Mouse (Mus musculus): ENCODE data around the gene Nfkb2. TPM values are rescaled to one million over a fixed set of nuclear protein-coding genes. Genes with fewer than 3 reads are reported as not detected.
A peak's percentile ranks its signal among the peaks of the same experiment; 100 is the strongest.

Nfkb2 gene
- total RNA-seq, 2 experiments from 2014 or later, result 19.7 to 22.1 TPM

- no peak for DNase-seq
Observed at GRCm38 (mm10) chr19:46322996-46323572, 19.0 kb downstream of the Nfkb2 start.

GRCm38 (mm10) chr19:46323716-46324115 lies 19.6 kb downstream of the Nfkb2 start:
- DNase-seq, result no peak

- DNase-seq, result no peak
Observed at GRCm38 (mm10) chr19:46324366-46324765, 20.2 kb downstream of the Nfkb2 start.

GRCm38 (mm10) chr19:46324918-46325317 lies 20.8 kb downstream of the Nfkb2 start:
- DNase-seq, result no peak

DNA sequence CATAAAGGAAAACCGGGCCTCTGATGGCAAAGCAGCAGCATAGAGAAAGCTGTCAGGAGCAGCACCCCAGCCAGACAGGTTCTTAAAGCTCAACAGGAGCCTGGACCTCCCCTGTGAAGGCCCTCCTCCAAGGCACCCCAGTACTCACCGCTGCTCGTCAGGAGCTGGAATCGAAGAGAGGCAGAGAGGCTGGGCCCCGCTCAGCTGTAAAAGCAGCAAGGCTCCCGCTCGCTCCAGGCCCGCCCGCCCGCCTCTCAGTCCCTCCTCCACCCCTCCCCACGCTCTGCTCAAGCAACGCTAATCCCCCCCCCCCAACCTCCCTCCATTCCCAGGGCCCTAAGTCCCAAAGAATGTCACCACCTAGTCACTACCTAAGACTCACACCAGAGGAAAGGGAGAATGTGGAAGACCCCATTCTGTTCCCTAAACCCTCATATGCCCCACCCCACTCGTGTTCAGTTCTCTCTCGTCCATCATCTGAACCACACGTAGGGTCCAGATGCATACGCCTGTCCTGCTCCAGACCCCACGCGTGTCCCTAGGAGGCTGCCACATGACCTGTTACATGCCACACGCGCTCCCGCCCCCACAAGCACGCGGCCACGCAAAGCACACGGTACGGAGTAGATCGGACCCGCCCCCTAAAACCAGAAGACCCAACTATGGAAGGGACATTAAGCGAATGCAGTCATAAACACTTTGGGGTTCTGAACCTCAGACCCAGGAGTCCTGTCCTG lies 22.1 kb downstream of the Nfkb2 start:
- no peak for DNase-seq

- DNase-seq, result peak; percentile 49 to 71
Observed at GRCm38 (mm10) chr19:46326756-46327305, 22.7 kb downstream of the Nfkb2 start, which contains the start of gene Psd. Psd (minus strand) TSS chr19:46327156.

DNA sequence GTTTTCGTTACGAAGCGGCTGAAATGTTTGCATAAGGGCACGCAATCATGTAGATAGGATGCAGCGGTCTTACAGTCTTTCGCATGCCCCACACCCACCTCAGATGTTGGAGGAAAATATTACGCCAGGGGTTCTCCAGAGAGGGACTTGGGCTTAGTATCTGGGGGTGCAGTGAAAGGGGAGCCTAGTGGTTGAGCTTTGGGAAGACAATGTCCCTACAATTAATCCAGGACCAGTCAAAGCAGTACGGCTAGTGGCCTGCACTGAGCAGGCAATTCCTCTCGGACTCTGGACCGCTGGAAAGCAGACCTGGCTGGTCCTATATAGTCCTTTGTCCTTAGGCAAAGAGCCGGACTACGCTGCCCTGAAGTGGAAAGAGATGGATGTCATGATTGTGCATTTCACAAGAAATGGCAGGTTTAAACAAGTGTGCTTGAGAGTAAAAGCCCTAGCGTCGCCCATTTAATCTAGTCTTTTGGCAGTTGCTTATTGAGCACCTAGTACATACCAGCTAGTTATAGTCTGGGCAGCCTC lies 23.5 kb downstream of the Nfkb2 start:
- DNase-seq, result no peak

- peak; percentile 95 to 96 for DNase-seq
Observed at GRCm38 (mm10) chr19:46328081-46329030, 24.2 kb downstream of the Nfkb2 start, which contains the start of gene Fbxl15. Fbxl15 (plus strand) TSS chr19:46328184.

GRCm38 (mm10) chr19:46329031-46329641 lies 25.0 kb downstream of the Nfkb2 start:
- peak; percentile 33 to 38 for DNase-seq

- peak; percentile 86 to 88 for DNase-seq
Observed at GRCm38 (mm10) chr19:46329951-46330350, 25.8 kb downstream of the Nfkb2 start.

DNA sequence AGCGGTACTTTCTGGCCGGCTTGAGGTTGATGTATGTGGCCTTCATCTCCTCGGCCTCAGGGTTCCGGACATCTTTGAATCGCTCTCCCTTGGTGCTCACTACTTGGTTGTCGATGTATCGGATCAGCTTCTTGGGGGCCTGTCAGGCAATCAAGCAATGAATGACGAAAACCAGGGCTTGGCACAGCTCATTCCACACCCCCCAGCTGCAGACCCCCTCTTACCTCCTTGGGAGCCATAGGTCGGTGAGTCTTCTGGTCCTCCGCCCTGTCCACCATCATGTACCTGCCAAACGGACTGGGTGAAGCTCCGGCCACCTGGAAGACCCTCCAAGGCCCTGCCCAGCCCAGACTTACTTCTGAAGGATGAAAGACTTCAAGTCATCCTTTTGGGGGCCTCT lies 26.6 kb downstream of the Nfkb2 start:
- DNase-seq, result no peak

GRCm38 (mm10) chr19:46331326-46331725 lies 27.2 kb downstream of the Nfkb2 start:
- DNase-seq, result no peak

GRCm38 (mm10) chr19:46331936-46332335 lies 27.8 kb downstream of the Nfkb2 start:
- no peak for DNase-seq

DNA sequence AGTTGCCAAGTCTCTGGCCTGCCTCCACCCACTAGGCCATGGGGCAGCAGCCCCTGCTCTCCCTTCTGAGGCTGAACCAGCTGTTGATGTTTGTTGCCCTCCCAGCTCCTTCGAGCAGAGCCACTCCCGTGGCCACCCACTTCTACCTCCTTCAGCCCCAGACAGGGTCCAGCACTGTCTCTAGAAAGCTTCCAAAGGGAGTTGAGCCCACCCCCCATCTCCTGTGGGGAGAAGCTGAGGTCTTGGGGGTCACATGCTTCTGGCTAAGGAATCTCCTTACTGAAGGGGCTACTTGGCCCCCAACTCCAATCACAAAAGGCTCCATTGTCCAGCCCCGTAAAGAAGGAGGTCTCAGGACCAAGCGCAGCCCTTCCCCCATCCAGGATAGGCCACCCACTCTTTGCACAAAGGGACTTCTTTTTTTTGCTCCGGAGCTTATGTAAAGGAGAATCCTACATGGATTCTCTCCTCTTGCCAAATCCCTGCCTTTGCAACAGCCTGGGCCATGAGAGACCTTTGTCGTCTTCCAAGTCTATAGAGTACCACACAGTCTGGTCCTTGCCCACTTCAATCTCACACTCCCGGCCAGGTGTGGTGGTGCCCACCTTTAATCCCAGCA lies 28.7 kb downstream of the Nfkb2 start:
- no peak for DNase-seq

DNA sequence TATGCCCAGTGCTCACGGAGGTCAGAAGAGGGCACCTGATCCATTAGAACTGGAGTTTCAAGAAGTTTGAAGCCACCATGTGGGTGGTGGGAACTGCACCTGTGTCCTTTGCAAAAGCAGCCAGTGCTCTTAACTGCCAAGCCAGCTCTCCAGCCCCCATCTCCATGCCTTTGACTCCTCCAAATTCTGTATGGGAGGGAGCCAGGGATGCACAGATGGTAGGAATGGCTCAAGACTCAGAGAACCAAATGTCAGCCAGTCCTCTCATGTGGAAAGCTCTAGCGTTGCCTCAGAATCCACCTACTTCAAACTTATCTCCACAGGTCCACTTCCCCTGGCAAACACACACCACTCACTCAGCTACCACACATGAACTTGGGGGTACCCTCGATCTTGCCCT lies 29.8 kb downstream of the Nfkb2 start:
- no peak for DNase-seq

DNA sequence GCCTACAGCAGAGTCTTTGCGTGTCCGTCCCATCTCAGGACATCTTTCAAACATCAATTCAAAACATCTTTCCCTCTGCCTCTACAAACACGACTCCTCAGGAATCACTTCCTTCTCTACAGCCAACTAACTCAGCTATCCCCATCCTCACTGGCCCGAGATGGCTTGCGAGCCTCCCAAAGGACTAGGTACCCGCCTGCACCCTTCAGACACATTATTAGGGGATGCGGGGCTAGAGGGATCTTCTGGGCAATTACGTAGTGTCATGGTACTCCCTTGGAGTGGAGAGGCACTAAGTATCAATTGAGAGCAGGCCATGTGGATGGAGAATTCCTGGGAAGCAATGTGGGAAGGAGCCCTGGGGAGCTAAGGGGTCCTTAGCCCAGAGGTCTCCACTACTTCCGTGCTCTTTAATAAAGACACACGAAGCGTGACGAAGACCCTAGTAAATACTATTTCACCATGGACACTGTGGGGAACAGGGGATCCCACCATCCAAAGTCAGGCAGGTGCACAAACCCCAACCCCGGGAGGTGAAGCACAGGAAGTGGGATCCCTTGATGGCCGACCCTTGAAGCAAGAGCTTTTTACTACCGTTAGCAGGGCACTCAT lies 33.7 kb downstream of the Nfkb2 start:
- no peak for DNase-seq

DNA sequence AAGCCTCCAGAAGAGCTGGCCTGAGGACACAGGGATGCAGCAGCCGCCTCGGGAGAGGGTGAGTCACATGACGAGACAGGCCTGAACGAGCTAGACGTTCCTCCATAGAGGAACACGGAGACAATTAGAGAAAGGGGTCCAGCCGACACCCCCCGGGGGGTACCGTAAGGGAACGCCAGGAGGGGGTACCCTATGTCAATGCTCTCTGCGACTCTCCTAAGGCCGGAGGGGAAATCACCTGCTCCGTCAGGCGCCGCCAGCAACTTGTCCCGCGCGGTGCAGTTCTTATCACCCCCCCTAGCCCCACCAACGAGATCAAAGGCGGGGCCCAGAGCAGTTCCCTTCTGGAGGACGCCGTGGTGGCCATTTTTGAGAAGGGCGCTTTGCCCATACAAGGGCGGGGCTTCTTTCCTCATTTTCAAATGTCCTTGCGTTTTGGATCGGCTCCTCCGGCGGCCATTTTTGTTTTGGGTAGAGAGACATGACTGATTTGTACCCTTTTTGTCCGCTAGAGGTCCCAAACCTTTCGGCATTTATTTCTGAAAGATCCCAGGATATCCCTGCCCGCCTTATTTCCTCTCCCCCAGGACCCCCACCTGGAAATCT lies 34.3 kb downstream of the Nfkb2 start, which contains the start of gene Cuedc2:
Cuedc2 (minus strand) TSS at position 372 of the 606 bp plus-strand sequence.
- DNase-seq, result peak; percentile 97 to 100

- no peak for DNase-seq
Observed at GRCm38 (mm10) chr19:46338942-46339286, 34.8 kb downstream of the Nfkb2 start.

GRCm38 (mm10) chr19:46339287-46339971 lies 35.3 kb downstream of the Nfkb2 start:
- peak; percentile 74 to 75 for DNase-seq
